Mouse (Mus musculus) liver, embryonic 14.5 days (tissue): Measurements from ENCODE around the gene Gbx1.

Experiments used
- CTCF ChIP-seq: IDR thresholded peaks from 2 replicates; pipeline ENCODE4 v1.5.1; 2016; ENCODE audit warnings: antibody characterized with exemption, low read depth, control low read depth
- EP300 ChIP-seq: IDR thresholded peaks from 2 replicates; pipeline ENCODE4 v1.6.1; 2016; ENCODE audit warnings: antibody characterized with exemption, low read depth

GRCm38 (mm10) chr5:24542643-24543042 lies 15.6 kb upstream of the Gbx1 start:
- TF ChIP-seq EP300 (no peak), CTCF (no peak)
